Mouse (Mus musculus) MEL (cell line): ENCODE measurements at regions not wholly inside any gene's neighbourhood (a gene's known extent, or its start where the extent isn't known, plus 50 kb on each side); places are given as distances from the start of the nearest gene placed in this dataset.

Experiments
- DNase-seq: peaks from one replicate; pipeline ENCODE4 v3.0.0; 2011; ENCODE audit warnings: low read depth, low spot score
- H3K27ac ChIP-seq: 2 replicates; pipeline ENCODE4 v1.5.1; 2012; ENCODE audit warnings: low read depth, mild to moderate bottlenecking, control low read depth, low read length, moderate library complexity; ENCODE audit not compliant: control insufficient read depth
- H3K27me3 ChIP-seq, 2 experiments: fragments of 150-350 bp in 1 of 2; sonication (generic) in 1 of 2; 2 replicates each; pipeline ENCODE4 v1.6.1; 2012; ENCODE audit warnings: low read length in 2 of 2, mild to moderate bottlenecking in 2 of 2, improper control_type of control experiment in 1 of 2, moderate library complexity in 1 of 2; ENCODE audit not compliant: insufficient read depth in 2 of 2, control insufficient read depth in 1 of 2
- H3K36me3 ChIP-seq, 2 experiments: 2 replicates each; pipeline ENCODE4 v1.6.1; 2012 to 2014; ENCODE audit warnings: low read length in 2 of 2, improper control_type of control experiment in 1 of 2, inconsistent platforms in 1 of 2, mild to moderate bottlenecking in 1 of 2; ENCODE audit not compliant: insufficient read depth in 2 of 2, control insufficient read depth in 1 of 2
- H3K4me1 ChIP-seq, 2 experiments: fragments of 150-350 bp in 1 of 2; sonication (generic) in 1 of 2; 2 replicates each; pipeline ENCODE4 v1.6.1; 2012; ENCODE audit warnings: low read length in 2 of 2, improper control_type of control experiment in 1 of 2, mild to moderate bottlenecking in 1 of 2; ENCODE audit not compliant: insufficient read depth in 2 of 2, control insufficient read depth in 1 of 2
- H3K4me3 ChIP-seq, 2 experiments: fragments of 150-350 bp in 1 of 2; sonication (generic) in 1 of 2; 2 replicates each; pipeline ENCODE4 v1.5.1; 2012; ENCODE audit warnings: low read depth in 2 of 2, low read length in 2 of 2, mild to moderate bottlenecking in 2 of 2, moderate library complexity in 2 of 2, control low read depth in 1 of 2, improper control_type of control experiment in 1 of 2; ENCODE audit not compliant: control insufficient read depth in 1 of 2, insufficient read depth in 1 of 2
- H3K79me2 ChIP-seq: 2 replicates; pipeline ENCODE4 v1.6.1; 2012; ENCODE audit warnings: mild to moderate bottlenecking, low read length, moderate library complexity; ENCODE audit not compliant: control insufficient read depth, poor library complexity, insufficient read depth
- H3K9ac ChIP-seq: 2 replicates; pipeline ENCODE4 v1.6.1; 2012; ENCODE audit warnings: low read depth, mild to moderate bottlenecking, control low read depth, low read length, moderate library complexity; ENCODE audit not compliant: control insufficient read depth, poor library complexity, severe bottlenecking
- H3K9me3 ChIP-seq: fragments of 150-350 bp; sonication (generic); replicated peaks from 2 replicates; pipeline ENCODE4 v1.6.1; 2012; ENCODE audit warnings: mild to moderate bottlenecking, low read length, improper control_type of control experiment, moderate library complexity; ENCODE audit not compliant: insufficient read depth
- BHLHE40 ChIP-seq: IDR thresholded peaks from 2 replicates; pipeline ENCODE4 v1.6.1; 2012; ENCODE audit warnings: low read depth, mild to moderate bottlenecking, inconsistent platforms, low read length, improper control_type of control experiment, borderline replicate concordance
- CHD2 ChIP-seq: IDR thresholded peaks from 2 replicates; pipeline ENCODE4 v1.6.1; 2011; ENCODE audit warnings: low read length, improper control_type of control experiment
- E2F4 ChIP-seq: IDR thresholded peaks from 2 replicates; pipeline ENCODE4 v1.6.1; 2011; ENCODE audit warnings: low read depth, low read length, improper control_type of control experiment, borderline replicate concordance
- EP300 ChIP-seq, 2 experiments: IDR thresholded peaks; 2 replicates each; pipeline ENCODE4 v1.6.1; 2011; ENCODE audit warnings: improper control_type of control experiment in 2 of 2, low read length in 2 of 2, low read depth in 1 of 2, mild to moderate bottlenecking in 1 of 2
- ETS1 ChIP-seq: IDR thresholded peaks from 2 replicates; pipeline ENCODE4 v1.6.1; 2012; ENCODE audit warnings: low read depth, mild to moderate bottlenecking, inconsistent platforms, low read length, improper control_type of control experiment, moderate library complexity
- GABPA ChIP-seq: IDR thresholded peaks from 2 replicates; pipeline ENCODE4 v1.6.1; 2012; ENCODE audit warnings: low read depth, mild to moderate bottlenecking, inconsistent platforms, low read length, improper control_type of control experiment, moderate library complexity
- JUND ChIP-seq: IDR thresholded peaks from 2 replicates; pipeline ENCODE4 v1.6.1; 2011; ENCODE audit warnings: low read depth, mild to moderate bottlenecking, improper control_type of control experiment, low read length
- MAFK ChIP-seq: IDR thresholded peaks from 2 replicates; pipeline ENCODE4 v1.6.1; 2011; ENCODE audit warnings: low read depth, mild to moderate bottlenecking, low read length, improper control_type of control experiment, borderline replicate concordance
- MAX ChIP-seq: IDR thresholded peaks from 2 replicates; pipeline ENCODE4 v1.6.1; 2011; ENCODE audit warnings: low read length, improper control_type of control experiment
- MEF2A ChIP-seq: IDR thresholded peaks from 2 replicates; pipeline ENCODE4 v1.6.1; 2014; ENCODE audit warnings: low read depth, mild to moderate bottlenecking, inconsistent platforms, low read length, improper control_type of control experiment; ENCODE audit not compliant: poor library complexity, insufficient replicate concordance, severe bottlenecking; ENCODE audit errors: extremely low read depth
- MYB ChIP-seq: IDR thresholded peaks from 2 replicates; pipeline ENCODE4 v1.6.1; 2011; ENCODE audit warnings: mild to moderate bottlenecking, low read depth, low read length, improper control_type of control experiment
- NELFE ChIP-seq: IDR thresholded peaks from 2 replicates; pipeline ENCODE4 v1.6.1; 2011; ENCODE audit warnings: low read depth, low read length, improper control_type of control experiment
- SIN3A ChIP-seq: IDR thresholded peaks from 2 replicates; pipeline ENCODE4 v1.6.1; 2012; ENCODE audit warnings: low read length, improper control_type of control experiment, inconsistent platforms
- SMC3 ChIP-seq: IDR thresholded peaks from 2 replicates; pipeline ENCODE4 v1.6.1; 2011; ENCODE audit warnings: low read depth, low read length, improper control_type of control experiment
- TBP ChIP-seq: IDR thresholded peaks from 2 replicates; pipeline ENCODE4 v1.8.0; 2011; ENCODE audit warnings: low read depth, low read length, improper control_type of control experiment
- TCF12 ChIP-seq: IDR thresholded peaks from 2 replicates; pipeline ENCODE4 v1.6.1; 2014; ENCODE audit warnings: low read depth, mild to moderate bottlenecking, inconsistent platforms, low read length, improper control_type of control experiment, moderate library complexity
- UBTF ChIP-seq: IDR thresholded peaks from 2 replicates; pipeline ENCODE4 v1.6.1; 2012; ENCODE audit warnings: low read depth, mild to moderate bottlenecking, inconsistent platforms, low read length, improper control_type of control experiment, moderate library complexity, borderline replicate concordance; ENCODE audit not compliant: insufficient read depth
- USF1 ChIP-seq: IDR thresholded peaks from 2 replicates; pipeline ENCODE4 v1.6.1; 2014; ENCODE audit warnings: low read depth, mild to moderate bottlenecking, inconsistent platforms, low read length, improper control_type of control experiment, moderate library complexity
- USF2 ChIP-seq, 2 experiments: IDR thresholded peaks; 2 replicates each; pipeline ENCODE4 v1.6.1; 2011 to 2012; ENCODE audit warnings: improper control_type of control experiment in 2 of 2, low read length in 2 of 2, borderline replicate concordance in 1 of 2, inconsistent platforms in 1 of 2, low read depth in 1 of 2, mild to moderate bottlenecking in 1 of 2; ENCODE audit not compliant: insufficient read depth in 1 of 2
- ZC3H11A ChIP-seq: IDR thresholded peaks from 2 replicates; pipeline ENCODE4 v1.6.1; 2012; ENCODE audit warnings: low read depth, mild to moderate bottlenecking, inconsistent platforms, low read length, improper control_type of control experiment
- ZNF384 ChIP-seq: IDR thresholded peaks from 2 replicates; pipeline ENCODE4 v1.6.1; 2012; ENCODE audit warnings: low read depth, mild to moderate bottlenecking, inconsistent platforms, low read length, improper control_type of control experiment

DNA sequence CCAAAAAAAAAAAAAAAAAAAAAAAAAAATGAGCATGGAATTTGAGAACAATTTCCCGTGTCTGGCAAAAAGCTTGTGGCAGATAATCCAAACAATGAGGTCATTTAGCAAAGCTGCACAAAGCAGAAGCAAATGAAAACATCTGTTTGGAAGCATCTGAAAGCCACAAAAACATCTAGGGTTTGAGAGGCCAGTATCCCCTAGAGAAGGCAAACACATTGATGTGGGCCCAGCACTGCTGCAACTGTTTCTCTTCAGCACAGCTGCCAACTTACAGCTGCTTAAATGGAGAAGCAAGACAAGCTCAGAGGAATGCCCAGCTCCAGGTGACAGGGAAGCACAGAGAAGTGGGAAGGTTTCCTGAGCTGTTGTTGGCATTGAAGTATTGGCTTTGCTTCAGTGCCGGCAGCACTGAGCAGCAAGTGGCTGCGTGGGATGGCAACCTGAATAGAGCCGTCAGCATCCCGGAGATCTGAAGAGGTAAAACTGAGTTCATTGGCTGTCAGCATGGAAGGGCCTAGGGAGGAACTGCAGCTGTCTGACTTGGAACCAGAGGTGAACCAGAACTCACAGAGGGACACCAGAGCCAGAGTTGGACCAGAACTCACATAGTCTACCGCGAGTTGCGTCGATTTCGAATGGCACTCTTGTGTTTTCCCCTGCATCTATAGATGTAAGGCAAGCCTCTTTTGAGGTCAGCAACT is 193.8 kb upstream of the Gm17728 start:
- H3K27ac ChIP-seq = no peak overlapping the region
- H3K4me1 ChIP-seq = no peaks in the 10 kb centered on the region
- H3K36me3 ChIP-seq = no peaks in the 10 kb centered on the region
- no peak for TF ChIP-seq UBTF
- no peaks in the 10 kb centered on the region for H3K27me3 ChIP-seq
- H3K9ac ChIP-seq = no peak overlapping the region
- DNase-seq = no peak
- H3K4me3 ChIP-seq = no peak overlapping the region
- no peaks in the 10 kb centered on the region for H3K79me2 ChIP-seq
- no peaks in the 10 kb centered on the region for H3K9me3 ChIP-seq

DNA sequence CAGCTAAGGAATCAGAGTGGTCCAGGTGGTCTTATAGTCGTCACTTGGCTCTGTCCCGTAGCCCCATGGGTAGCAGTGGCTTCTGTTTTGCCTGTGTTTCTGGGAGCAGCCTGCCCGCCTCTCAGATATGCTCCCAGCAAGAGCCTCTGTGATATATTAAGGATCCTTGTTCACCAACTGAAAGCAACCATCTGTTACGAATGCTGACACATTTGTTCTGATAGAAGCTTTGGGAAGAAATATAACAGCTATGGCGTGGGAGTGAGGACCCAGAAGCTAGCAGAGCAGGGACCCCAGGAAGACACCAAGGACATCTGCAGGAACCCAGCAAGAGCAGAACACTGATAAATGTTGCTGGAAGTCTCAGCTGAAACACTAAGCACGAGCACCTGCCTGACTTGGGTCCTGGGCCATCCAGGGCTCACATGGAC is 186.7 kb upstream of the Gm17728 start:
- no peak for DNase-seq
- no peak for TF ChIP-seq TCF12
- no peak for TF ChIP-seq BHLHE40
- TF ChIP-seq TBP = no peak
- TF ChIP-seq ETS1 = no peak
- no peak for TF ChIP-seq ZNF384
- Histone ChIP-seq H3K4me3 (no peak overlapping the region), H3K36me3 (no peaks in the 10 kb centered on the region), H3K27me3 (no peaks in the 10 kb centered on the region), H3K27ac (no peak overlapping the region), H3K79me2 (no peaks in the 10 kb centered on the region), H3K9me3 (no peaks in the 10 kb centered on the region), H3K4me1 (no peaks in the 10 kb centered on the region), H3K9ac (no peak overlapping the region)

DNA sequence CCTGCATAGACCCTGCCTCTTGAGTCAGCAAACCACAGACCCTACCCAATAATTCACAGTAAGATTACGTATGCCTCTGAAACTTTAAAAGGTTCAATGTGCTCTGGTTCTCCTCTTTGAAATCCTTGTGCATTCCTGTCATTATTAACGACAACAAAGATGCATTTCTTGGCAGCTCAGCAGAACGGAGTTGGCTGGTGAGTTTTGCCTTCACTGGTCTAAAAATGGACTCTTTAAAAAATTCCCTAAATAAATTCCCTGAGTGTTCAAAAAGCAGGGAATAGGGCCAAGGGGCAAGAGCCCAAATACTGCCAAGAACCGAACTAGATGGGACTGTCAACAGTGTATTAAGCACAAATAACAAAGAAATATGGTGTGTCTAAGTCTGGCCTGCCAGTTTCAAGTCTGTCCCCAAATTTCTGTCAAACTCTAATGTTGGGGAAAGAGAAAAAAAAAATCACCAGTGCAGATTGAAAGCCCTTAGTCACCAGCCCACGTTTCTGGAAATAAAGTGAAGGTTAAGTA is 163.2 kb upstream of the Gm17728 start:
- no peak overlapping the region for H3K9ac ChIP-seq
- TF ChIP-seq GABPA = no peak
- no peak for TF ChIP-seq ETS1
- no peak for TF ChIP-seq USF1
- TF ChIP-seq USF2 (IDR thresholded peaks at IDR 0.05; ENCODE audit: borderline replicate concordance in 1 of 2, insufficient read depth in 1 of 2, low read depth in 1 of 2, low read length in 2 of 2) = no peak
- TF ChIP-seq EP300 (IDR thresholded peaks at IDR 0.05; ENCODE audit: low read depth in 1 of 2, low read length in 2 of 2) = no peak
- no peak for TF ChIP-seq ZC3H11A
- no peak for TF ChIP-seq TCF12
- TF ChIP-seq MAFK = no peak
- TF ChIP-seq E2F4 = no peak
- no peak for TF ChIP-seq NELFE
- no peak for TF ChIP-seq MEF2A
- no peak for TF ChIP-seq TBP
- TF ChIP-seq CHD2 = no peak
- TF ChIP-seq JUND = no peak
- no peak for TF ChIP-seq MAX
- TF ChIP-seq SIN3A = no peak
- no peak for TF ChIP-seq ZNF384
- no peak for TF ChIP-seq MYB
- TF ChIP-seq SMC3 = no peak

More for the DNA sequence above, 163.2 kb upstream of the Gm17728 start:
- Histone ChIP-seq H3K9me3 (no peaks in the 10 kb centered on the region), H3K36me3 (no peaks in the 10 kb centered on the region), H3K4me1 (no peaks in the 10 kb centered on the region), H3K27ac (no peak overlapping the region), H3K79me2 (no peaks in the 10 kb centered on the region), H3K27me3 (no peaks in the 10 kb centered on the region; a peak in 1 of 4 replicates), H3K4me3 (no peak overlapping the region)
- no peak for DNase-seq
